Mouse (Mus musculus) stomach, embryonic 16.5 days (tissue): Measurements from ENCODE around the gene Chrna1. TPM values are rescaled to one million over a fixed set of nuclear protein-coding genes. Genes with fewer than 3 reads are reported as not detected.

Experiments
- ATAC-seq: fragments of 200-750 bp; cut with Nextera tagmentation; 2 replicates; pipeline ENCODE4 v1.8.0; 2017; ENCODE audit warnings: moderate number of reproducible peaks, moderate TSS enrichment; ENCODE audit not compliant: insufficient read depth, low FRiP score
- H3K27ac ChIP-seq: fragments of 300-500 bp; sonication (generic); 2 replicates; pipeline ENCODE4 v1.5.1; 2014; ENCODE audit warnings: low read length
- H3K27me3 ChIP-seq: fragments of 300-500 bp; sonication (generic); 2 replicates; pipeline ENCODE4 v1.6.1; 2014; ENCODE audit warnings: low read length, control low read depth, mixed read lengths; ENCODE audit not compliant: control insufficient read depth, insufficient read depth
- H3K36me3 ChIP-seq: fragments of 300-500 bp; sonication (generic); 2 replicates; pipeline ENCODE4 v1.6.1; 2014; ENCODE audit warnings: low read length; ENCODE audit not compliant: control insufficient read depth, insufficient read depth
- H3K4me1 ChIP-seq: fragments of 300-500 bp; sonication (generic); 2 replicates; pipeline ENCODE4 v1.6.1; 2014; ENCODE audit warnings: low read length, control low read depth, mixed read lengths; ENCODE audit not compliant: control insufficient read depth, insufficient read depth
- H3K4me2 ChIP-seq: fragments of 300-500 bp; sonication (generic); 2 replicates; pipeline ENCODE4 v1.6.1; 2014; ENCODE audit warnings: low read depth, low read length, mixed read lengths
- H3K4me3 ChIP-seq: fragments of 300-500 bp; sonication (generic); replicated peaks from 2 replicates; pipeline ENCODE4 v1.5.1; 2014; ENCODE audit warnings: mild to moderate bottlenecking, low read length
- H3K9ac ChIP-seq: fragments of 300-500 bp; sonication (generic); 2 replicates; pipeline ENCODE4 v1.6.1; 2014; ENCODE audit warnings: low read length
- H3K9me3 ChIP-seq: fragments of 300-500 bp; sonication (generic); replicated peaks from 2 replicates; pipeline ENCODE4 v1.6.1; 2016; ENCODE audit warnings: low read length, control low read depth; ENCODE audit not compliant: control insufficient read depth
- WGBS: fragments of 180-500 bp; shearing (Covaris S2); extraction: QIAGEN DNeasy Blood & Tissue Kit; methylation state at CpG from one replicate; pipeline ENCODE4 v1.1.7; 2014; 5-methylcytosine and 5-hydroxymethylcytosine counted together
- polyA plus RNA-seq: library from polyadenylated mRNA; unstranded; fragments of >200 nt; fragmentation: Nextera tagmentation; extraction: Ambion mirVana; gene quantifications from 2 replicates; pipeline ENCODE4 v1.2.1, GENCODE M21; 2015

The Chrna1 gene
- polyA plus RNA-seq: 0.16 and 1.7 TPM in 2 replicates

- Histone ChIP-seq H3K4me1 (no peaks in the 10 kb centered on the region), H3K4me3 (no peak within 1 kb of the TSS), H3K9me3 (no peaks in the 10 kb centered on the region), H3K4me2 (no peak within 1 kb of the TSS), H3K27me3 (no peaks in the 10 kb centered on the region), H3K9ac (no peak within 1 kb of the TSS), H3K36me3 (no peaks in the 10 kb centered on the region), H3K27ac (no peak within 1 kb of the TSS)
- WGBS: 91% methylated on average over 9 of the region's 9 CpGs
- ATAC-seq: no peak
Measured at GRCm38 (mm10) chr2:73580166-73580565, at the start of gene Chrna1. Gene Chrna1 (minus strand): TSS chr2:73580338.

- no peak for ATAC-seq
- H3K27ac ChIP-seq: no peak overlapping the region
- WGBS: 57% methylated on average over 4 of the region's 4 CpGs
Measured at GRCm38 (mm10) chr2:73618486-73619052, 38.4 kb upstream of the Chrna1 start.

GRCm38 (mm10) chr2:73616434-73617057 is 36.4 kb upstream of the Chrna1 start:
- H3K27ac ChIP-seq: no peak overlapping the region
- no peak overlapping the region for H3K4me2 ChIP-seq
- no peaks in the 10 kb centered on the region for H3K9me3 ChIP-seq
- ATAC-seq: no peak
- H3K4me1 ChIP-seq: no peaks in the 10 kb centered on the region
- WGBS: 86% methylated on average over 17 of the region's 17 CpGs
- no peaks in the 10 kb centered on the region for H3K27me3 ChIP-seq
- H3K4me3 ChIP-seq: no peak overlapping the region
- no peak overlapping the region for H3K9ac ChIP-seq
- no peaks in the 10 kb centered on the region for H3K36me3 ChIP-seq

More at GRCm38 (mm10) chr2:73618486-73619052, 38.4 kb upstream of the Chrna1 start:
- Histone ChIP-seq H3K27me3 (no peaks in the 10 kb centered on the region), H3K9me3 (no peaks in the 10 kb centered on the region), H3K9ac (no peak overlapping the region), H3K36me3 (no peaks in the 10 kb centered on the region), H3K4me2 (no peak overlapping the region), H3K4me1 (no peaks in the 10 kb centered on the region), H3K4me3 (no peak overlapping the region)

GRCm38 (mm10) chr2:73615456-73615855 is 35.3 kb upstream of the Chrna1 start:
- WGBS: 88% methylated on average over 5 of the region's 5 CpGs
- H3K27me3 ChIP-seq: no peaks in the 10 kb centered on the region
- ATAC-seq: no peak
- H3K36me3 ChIP-seq: no peaks in the 10 kb centered on the region
- no peaks in the 10 kb centered on the region for H3K9me3 ChIP-seq
- no peaks in the 10 kb centered on the region for H3K4me1 ChIP-seq
- no peak overlapping the region for H3K4me2 ChIP-seq
- H3K4me3 ChIP-seq: no peak overlapping the region
- no peak overlapping the region for H3K9ac ChIP-seq
- H3K27ac ChIP-seq: no peak overlapping the region

- ATAC-seq: no peak
- Histone ChIP-seq H3K36me3 (no peaks in the 10 kb centered on the region), H3K27ac (no peak overlapping the region), H3K27me3 (no peaks in the 10 kb centered on the region), H3K4me3 (no peak overlapping the region), H3K9me3 (no peaks in the 10 kb centered on the region), H3K4me2 (no peak overlapping the region), H3K9ac (no peak overlapping the region), H3K4me1 (no peaks in the 10 kb centered on the region)
- WGBS: 95% methylated on average over 8 of the region's 8 CpGs
Measured at GRCm38 (mm10) chr2:73614303-73614702, 34.2 kb upstream of the Chrna1 start.

- Histone ChIP-seq H3K9me3 (no peaks in the 10 kb centered on the region), H3K4me3 (no peak overlapping the region), H3K27me3 (no peaks in the 10 kb centered on the region), H3K36me3 (no peaks in the 10 kb centered on the region), H3K4me1 (no peaks in the 10 kb centered on the region), H3K9ac (no peak overlapping the region), H3K4me2 (no peak overlapping the region), H3K27ac (no peak overlapping the region)
- ATAC-seq: no peak
- 87% methylated on average over 7 of the region's 7 CpGs for WGBS
Measured at GRCm38 (mm10) chr2:73612941-73613340, 32.8 kb upstream of the Chrna1 start.

- Histone ChIP-seq H3K27ac (no peak overlapping the region), H3K9ac (no peak overlapping the region), H3K4me3 (no peak overlapping the region), H3K9me3 (no peaks in the 10 kb centered on the region), H3K4me1 (no peaks in the 10 kb centered on the region), H3K27me3 (no peaks in the 10 kb centered on the region), H3K36me3 (no peaks in the 10 kb centered on the region), H3K4me2 (no peak overlapping the region)
- WGBS: 94% methylated on average over 6 of the region's 6 CpGs
- ATAC-seq: no peak
Measured at GRCm38 (mm10) chr2:73612367-73612914, 32.3 kb upstream of the Chrna1 start.

- H3K4me3 ChIP-seq: no peak overlapping the region
- H3K4me2 ChIP-seq: no peak overlapping the region
- no peak for ATAC-seq
- no peak overlapping the region for H3K9ac ChIP-seq
- no peaks in the 10 kb centered on the region for H3K27me3 ChIP-seq
- H3K4me1 ChIP-seq: no peaks in the 10 kb centered on the region
- WGBS: 63% methylated on average over 6 of the region's 6 CpGs
- H3K27ac ChIP-seq: no peak overlapping the region
- H3K36me3 ChIP-seq: no peaks in the 10 kb centered on the region
- no peaks in the 10 kb centered on the region for H3K9me3 ChIP-seq
Measured at GRCm38 (mm10) chr2:73611798-73612197, 31.7 kb upstream of the Chrna1 start.

- no peaks in the 10 kb centered on the region for H3K9me3 ChIP-seq
- H3K4me1 ChIP-seq: no peaks in the 10 kb centered on the region
- WGBS: 81% methylated on average over 3 of the region's 3 CpGs
- ATAC-seq: no peak
- no peaks in the 10 kb centered on the region for H3K27me3 ChIP-seq
- H3K27ac ChIP-seq: no peak overlapping the region
- H3K4me2 ChIP-seq: no peak overlapping the region
- no peak overlapping the region for H3K4me3 ChIP-seq
- H3K9ac ChIP-seq: no peak overlapping the region
- no peaks in the 10 kb centered on the region for H3K36me3 ChIP-seq
Measured at GRCm38 (mm10) chr2:73609724-73610210, 29.6 kb upstream of the Chrna1 start.
